Mouse (Mus musculus): ENCODE data around the gene Gm16442.
"Not testable (repeated sequence)": the region's sequence is repeated elsewhere in the genome, so short reads cannot be mapped to it uniquely, and the experiment has no call there.

Gm16442 gene

DNA sequence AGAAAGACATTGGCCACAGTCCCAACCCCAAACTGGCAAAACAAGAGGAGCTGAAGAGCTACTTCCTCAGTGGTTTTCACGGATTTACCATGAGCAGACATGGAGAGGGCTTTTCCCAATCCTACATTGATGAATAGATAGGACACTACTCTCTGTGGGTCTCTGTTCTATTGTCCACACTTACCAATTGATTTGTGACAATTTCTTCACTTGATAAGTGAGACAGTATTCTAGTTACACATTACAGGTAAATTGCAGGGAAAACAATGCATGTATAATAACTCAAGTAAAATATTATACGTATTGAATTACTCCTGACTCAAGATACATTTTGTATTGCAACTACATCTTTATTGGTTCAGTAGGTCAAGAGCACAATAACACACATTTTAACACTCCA is at the start of gene Gm16442:
Gm16442 (minus strand) TSS at position 101 of the 400 bp plus-strand sequence.
- not testable (repeated sequence) for DNase-seq (ENCODE audit: low spot score)

DNA sequence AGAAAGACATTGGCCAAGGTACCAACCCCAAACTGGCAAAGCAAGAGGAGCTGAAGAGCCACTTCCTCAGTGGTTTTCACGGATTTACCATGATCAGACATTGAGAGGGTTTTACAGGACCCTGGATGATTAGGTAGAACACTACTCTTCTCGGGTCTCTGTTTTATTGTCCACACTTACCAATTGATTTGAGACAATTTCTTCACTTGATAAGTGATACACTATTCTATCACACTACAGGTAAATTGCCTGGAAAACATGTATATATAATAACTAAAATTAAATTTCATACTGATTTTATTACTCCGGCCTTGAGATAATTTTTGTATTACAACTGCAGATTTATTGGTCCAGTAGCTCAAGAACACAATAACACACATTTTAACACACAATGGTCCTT is 45.9 kb upstream of the Gm16442 start, which contains the start of gene Vmn1r94:
Vmn1r94 (minus strand) TSS at position 101 of the 400 bp plus-strand sequence.
- DNase-seq (ENCODE audit: low spot score), result not testable (repeated sequence)

DNA sequence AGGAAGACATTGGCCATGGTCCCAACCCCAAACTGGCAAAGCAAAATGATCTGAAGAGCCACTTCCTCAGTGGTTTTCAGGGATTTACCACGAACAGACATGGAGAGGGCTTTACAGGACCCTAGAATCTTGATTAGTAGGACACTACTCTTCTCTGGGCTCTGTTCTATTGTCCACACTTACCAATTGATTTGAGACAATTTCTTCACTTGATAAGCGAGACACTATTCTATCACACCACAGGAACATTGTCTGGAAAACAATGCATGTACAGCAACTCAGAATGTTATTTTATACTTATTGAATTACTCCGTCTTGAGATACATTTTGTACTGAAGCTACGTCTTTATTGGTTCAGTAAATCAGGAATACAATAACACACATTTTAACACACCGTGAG is 16.6 kb upstream of the Gm16442 start, which contains the start of gene Vmn1r93:
Vmn1r93 (minus strand) TSS at position 101 of the 400 bp plus-strand sequence.
- not testable (repeated sequence) for DNase-seq (ENCODE audit: low spot score)

DNA sequence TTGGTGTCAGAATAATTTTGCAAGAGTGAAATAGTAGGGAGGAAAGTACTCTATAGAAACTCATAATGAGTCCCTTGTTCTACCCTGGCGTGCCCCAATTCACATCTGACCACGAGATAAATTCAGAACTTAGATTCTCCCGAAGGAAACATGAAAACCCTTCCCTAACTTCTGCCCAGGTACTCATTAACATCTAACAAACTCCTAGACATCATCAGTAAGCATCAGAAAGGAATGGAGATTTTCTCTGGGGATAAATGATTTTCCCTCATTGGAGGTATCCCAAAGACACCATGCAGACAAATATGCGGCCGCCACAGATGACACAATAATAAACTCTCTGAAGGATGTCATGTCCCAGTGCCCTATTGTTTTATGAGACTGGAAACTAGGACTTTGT is 23.0 kb downstream of the Gm16442 start, which contains the start of gene Vmn1r91:
Vmn1r91 (plus strand) TSS at position 301 of the 400 bp plus-strand sequence.
- DNase-seq (ENCODE audit: low spot score), result not testable (repeated sequence)

DNA sequence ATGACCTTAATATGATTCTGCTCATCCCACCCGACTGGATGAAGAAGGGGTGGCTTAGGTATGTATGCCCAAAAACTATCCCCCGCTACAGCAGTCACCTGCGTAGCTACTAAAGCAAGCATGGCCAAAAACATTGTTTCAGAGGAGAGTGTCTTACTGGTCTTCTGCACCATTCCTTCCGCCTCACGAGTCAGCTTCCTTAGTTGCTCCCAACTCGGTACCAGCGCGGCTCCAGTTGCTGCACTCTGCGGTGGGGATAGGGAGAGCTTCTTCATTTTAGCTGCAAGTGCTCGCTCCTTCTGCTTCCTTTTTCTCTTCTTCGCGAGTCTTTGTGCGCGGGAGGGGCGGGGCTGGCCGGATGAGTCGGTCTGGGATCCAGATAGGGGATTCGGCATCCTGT is 44.3 kb downstream of the Gm16442 start:
- DNase-seq (ENCODE audit: low spot score), result not testable (repeated sequence)

All from testis, postnatal 10 days (tissue).